Mouse (Mus musculus): ENCODE data around the gene Imp4.
A peak's percentile ranks its signal among the peaks of the same experiment; 100 is the strongest.

Imp4 gene

DNA sequence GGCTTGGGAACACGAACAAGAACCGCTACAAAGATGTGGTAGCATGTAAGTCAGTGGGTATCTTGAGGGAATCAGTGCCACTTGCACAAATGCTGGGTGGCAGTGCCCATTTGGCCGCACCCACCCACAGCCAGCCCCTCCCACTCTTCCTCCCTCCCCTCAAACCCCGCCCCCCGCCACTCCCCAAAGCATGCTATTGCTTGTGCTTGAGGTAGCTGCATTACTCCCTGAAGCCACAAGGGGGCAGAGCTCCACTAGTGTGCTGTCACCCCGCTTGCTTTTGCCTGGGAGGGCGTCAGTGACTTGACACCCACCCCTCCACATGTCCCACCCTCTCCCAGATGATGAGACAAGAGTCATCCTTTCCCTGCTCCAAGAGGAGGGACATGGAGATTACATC, 23.1 kb downstream of the Imp4 start:
- DNase-seq, result peak; percentile 88

- DNase-seq, result no peak
Observed at GRCm38 (mm10) chr1:34464310-34464817, 24.7 kb downstream of the Imp4 start.

- no peak for DNase-seq
Observed at GRCm38 (mm10) chr1:34465445-34465844, 25.8 kb downstream of the Imp4 start.

DNA sequence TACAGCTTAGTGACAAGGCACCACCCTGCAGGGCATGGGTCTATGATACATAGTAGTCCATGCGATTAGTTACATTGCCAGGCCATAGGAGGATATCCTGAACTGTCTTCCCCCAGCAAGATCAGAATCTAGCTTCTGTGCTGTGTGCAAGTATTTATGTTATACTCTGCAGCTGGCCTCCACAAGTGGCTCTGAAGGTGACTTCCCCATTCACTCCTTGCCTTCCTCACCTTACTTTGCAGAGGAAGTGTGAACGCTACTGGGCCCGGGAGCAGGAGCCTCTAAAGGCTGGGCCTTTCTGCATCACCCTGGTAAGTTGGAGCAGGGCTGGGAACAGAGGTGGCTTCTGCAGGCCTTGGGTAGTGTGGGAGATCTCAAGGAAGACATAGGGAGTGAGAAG, 28.4 kb downstream of the Imp4 start:
- no peak for DNase-seq

DNA sequence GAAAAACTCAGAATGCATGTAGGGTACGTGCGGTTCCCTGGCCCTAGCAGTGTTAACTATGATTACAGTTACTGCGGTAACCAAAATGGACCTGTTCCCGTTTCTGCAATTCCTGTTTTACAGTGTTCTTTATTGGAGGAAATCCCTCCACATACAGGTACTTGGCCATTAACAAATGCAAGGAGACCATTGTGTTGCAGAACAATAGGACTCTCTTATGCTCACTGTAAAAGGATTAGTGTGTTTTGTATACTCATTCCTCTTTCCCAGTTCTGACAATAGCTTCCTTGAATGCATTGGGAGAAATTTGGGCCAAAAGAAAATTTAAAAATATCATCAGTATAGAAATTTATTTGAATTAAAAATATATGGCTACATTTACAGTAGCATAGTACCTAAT, 28.8 kb downstream of the Imp4 start:
- no peak for DNase-seq

DNA sequence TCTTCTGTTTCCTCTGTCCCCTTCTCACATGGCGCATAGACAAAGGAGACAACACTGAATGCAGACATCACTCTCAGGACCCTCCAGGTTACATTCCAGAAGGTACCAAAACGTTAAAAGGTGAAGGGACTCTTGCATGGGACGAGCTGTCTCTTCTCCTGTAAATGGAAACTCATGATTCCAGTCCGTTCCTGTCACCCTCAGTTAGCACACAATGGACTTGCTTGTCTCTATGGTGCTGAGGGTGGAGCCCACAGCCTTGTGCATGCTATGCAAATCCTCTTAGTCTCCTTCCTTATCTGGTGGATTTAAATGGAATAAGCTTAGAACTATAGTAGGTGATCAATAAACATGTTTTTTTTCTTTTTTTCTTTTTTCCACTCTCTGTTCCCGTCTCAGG, 30.1 kb downstream of the Imp4 start:
- DNase-seq, result no peak

- DNase-seq, result peak; percentile 84
Observed at GRCm38 (mm10) chr1:34472427-34473300, 33.0 kb downstream of the Imp4 start.

- DNase-seq, result no peak
Observed at GRCm38 (mm10) chr1:34478891-34479655, 39.4 kb downstream of the Imp4 start.

DNA sequence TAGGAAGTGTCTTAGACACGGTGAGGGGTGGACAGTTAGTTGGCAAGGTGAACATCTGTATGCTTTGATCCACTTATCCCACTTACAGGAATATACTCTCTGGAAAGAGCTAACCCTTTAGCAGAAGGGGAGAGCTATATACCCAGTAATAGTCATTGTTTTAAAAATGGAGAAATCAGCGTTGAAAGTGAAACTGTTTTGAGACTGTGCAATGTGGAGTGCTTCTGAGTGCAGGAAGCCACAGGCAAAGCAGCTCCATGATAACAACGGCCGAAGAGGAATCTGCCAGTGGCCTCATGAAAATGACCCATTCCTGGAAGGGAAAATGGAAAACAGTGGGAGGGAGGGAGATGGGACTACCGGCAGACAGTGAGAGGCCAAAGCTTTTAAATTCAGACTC, 41.1 kb downstream of the Imp4 start:
- DNase-seq, result no peak

DNA sequence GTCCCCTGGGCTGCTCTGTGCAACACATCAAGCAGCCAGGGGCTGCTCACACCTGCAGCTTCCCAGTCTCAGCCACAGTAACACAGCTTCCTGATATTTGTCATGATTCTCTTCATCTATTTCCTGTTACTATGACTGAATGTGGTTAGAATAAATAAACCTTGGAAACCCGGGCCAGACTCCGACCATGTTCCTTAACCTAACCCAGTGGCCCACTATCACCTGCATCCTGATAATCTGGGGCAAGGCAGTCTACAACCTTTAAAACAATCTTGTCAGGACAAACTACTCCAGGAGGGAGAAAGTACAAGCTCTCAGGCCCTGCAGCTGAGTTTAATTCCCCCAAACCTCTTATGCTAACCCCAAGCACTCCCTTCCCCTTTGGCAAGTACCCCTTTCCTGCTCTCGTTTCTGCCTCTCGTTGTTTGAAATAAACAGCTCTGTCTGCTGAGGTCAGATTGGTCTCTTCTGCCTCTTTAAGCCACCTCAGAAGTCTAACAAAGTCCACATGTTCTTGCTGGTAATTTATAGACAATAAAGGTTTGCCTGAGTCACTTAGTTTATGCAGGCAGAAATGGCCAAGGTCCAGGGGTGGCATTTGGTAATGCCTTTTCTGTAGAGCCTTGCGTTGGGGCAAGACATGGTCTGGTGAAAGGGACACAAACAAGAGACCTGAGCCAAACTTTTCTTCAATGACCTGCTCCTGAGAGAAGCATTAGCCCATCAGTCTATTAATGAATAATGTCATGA, 42.4 kb downstream of the Imp4 start:
- DNase-seq, result no peak

- DNase-seq, result no peak
Observed at GRCm38 (mm10) chr1:34484470-34484869, 44.8 kb downstream of the Imp4 start.

GRCm38 (mm10) chr1:34485461-34486188, 46.0 kb downstream of the Imp4 start:
- DNase-seq, result peak; percentile 78

DNA sequence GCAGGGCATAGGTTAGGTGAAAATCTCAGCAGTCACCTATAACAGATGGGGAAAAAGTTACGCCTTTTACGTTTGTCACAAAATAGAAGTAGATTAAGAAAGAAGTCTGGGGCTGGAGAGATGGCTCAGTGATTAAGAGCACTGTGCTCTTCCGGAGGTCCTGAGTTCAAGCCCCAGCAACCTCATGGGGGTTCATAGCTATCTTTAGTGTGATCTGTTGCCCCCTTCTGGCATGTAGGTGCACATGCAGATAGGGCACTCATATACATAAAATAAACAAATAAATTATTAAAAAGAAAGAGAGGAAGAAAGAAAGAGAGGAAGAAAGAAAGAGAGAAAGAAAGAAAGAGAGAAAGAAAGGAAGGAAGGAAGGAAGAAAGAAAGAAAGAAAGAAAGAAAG, 47.7 kb downstream of the Imp4 start:
- no peak for DNase-seq

- DNase-seq, result no peak
Observed at GRCm38 (mm10) chr1:34489852-34490541, 50.3 kb downstream of the Imp4 start.

DNA sequence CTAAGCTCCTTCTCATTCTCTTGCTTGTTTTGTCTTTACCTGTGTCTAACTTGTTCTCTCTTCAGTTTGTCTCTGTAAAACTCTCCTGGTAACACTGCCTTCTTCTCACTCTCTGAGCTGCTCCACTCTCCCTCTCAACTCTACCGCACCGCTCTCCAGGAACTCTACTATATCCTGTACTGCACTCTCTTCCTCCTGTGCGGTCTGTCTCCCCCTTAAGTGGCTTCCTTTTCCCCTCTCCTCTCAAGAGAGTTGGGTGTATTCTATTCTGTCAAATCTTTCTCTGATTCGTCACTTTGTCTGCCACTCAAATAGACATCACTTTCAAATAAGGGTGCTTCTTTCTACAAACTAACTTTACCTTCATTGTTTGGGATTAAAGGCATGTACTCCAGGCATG, 51.8 kb downstream of the Imp4 start:
- no peak for DNase-seq
